Mouse (Mus musculus) midbrain, embryonic 14.5 days (tissue): ENCODE results near the gene Ren1. TPM values are rescaled to one million over a fixed set of nuclear protein-coding genes. Genes with fewer than 3 reads are reported as not detected.

ENCODE experiments used
- polyA plus RNA-seq: library from polyadenylated mRNA; unstranded; fragments of >200 nt; fragmentation: Nextera tagmentation; extraction: Ambion mirVana; gene quantifications from 2 replicates; pipeline ENCODE4 v1.2.1, GENCODE M21; 2014

Gene Ren1
- polyA plus RNA-seq, 1 experiment from 2014 or later, result not detected

Other genes starting within 250 kb of the Ren1 start
- 18.1 and 36.2 TPM in 2 replicates for gene Ppp1r15b, start 219.4 kb upstream of the Ren1 start, polyA plus RNA-seq
- gene Plekha6, start 186.3 kb upstream of the Ren1 start, polyA plus RNA-seq, result 18.4 and 25.4 TPM in 2 replicates
- not detected in 2 replicates for gene Golt1a, start 40.7 kb upstream of the Ren1 start, polyA plus RNA-seq
- gene Kiss1, start 28.6 kb upstream of the Ren1 start, polyA plus RNA-seq, result not detected in 2 replicates
- gene Etnk2, start 13.1 kb downstream of the Ren1 start, polyA plus RNA-seq, result 11.2 and 15.6 TPM in 2 replicates
- gene Sox13, start 73.9 kb downstream of the Ren1 start, polyA plus RNA-seq, result 5.9 and 9.7 TPM in 2 replicates